Mouse (Mus musculus): ENCODE results near the gene Trim80. TPM values are rescaled to one million over a fixed set of nuclear protein-coding genes. Genes with fewer than 3 reads are reported as not detected.
"Not testable (repeated sequence)": the region's sequence is repeated elsewhere in the genome, so short reads cannot be mapped to it uniquely, and the experiment has no call there.

Trim80 gene
- polyA plus RNA-seq, 2 experiments from 2014 or later = not detected

DNA sequence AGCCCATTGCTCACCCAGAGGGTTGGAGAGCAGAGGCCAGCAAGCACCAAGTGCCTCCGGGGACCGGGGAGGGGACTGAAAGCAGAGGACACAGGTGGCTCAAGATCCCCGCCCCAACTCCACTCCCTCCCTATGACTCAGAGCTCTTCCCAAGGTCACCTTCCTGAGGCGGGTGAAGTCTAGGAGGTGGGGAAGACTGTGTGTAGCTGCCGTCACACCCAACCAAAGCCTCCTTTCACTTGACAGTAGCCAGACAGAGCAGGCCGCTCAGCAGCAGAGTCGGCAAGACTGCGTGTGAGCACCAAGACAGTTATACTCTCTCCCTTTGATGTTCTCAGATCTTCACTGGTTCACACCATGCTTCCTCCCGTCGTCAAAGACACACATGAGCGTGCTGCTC lies 23.1 kb downstream of the Trim80 start:
- ATAC-seq = peak; percentile 64

DNA sequence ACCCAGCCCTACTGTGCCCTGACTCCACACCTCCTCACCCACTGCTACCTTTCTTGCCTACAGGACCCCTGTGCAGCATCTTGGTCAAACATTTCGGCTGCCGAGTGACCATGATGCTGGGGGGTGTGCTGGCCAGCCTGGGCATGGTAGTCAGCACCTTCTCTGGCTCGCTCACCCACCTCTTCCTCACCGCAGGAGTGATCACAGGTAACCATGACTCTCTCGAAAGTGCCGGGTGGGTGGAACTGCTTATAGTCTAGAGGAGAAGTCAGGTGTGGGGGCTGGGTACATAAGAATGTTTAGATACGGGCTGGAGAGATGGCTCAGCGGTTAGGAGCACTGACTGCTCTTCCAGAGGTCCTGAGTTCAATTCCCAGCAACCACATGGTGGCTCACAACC lies 24.5 kb downstream of the Trim80 start:
- no peak for ATAC-seq

DNA sequence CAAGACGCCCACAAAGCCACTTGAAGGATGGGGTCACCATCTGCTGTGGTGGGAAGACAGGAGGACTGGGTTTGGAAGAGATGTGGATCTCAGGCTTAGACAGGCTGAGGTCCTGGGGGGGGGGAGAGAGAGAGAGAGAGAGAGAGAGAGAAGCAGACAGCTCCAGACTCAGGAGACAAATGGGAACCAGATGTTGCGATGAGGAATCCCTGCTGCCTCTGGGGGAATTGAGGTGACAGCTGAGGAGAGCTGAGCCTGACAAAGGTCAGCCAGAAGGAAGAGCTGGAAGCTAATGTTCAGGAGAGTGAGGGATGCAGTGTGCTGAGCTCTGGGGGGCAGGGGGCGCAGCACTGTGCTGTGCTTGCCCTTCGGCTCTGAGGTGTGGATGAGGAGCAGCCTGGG lies 26.9 kb downstream of the Trim80 start:
- ATAC-seq = no peak

DNA sequence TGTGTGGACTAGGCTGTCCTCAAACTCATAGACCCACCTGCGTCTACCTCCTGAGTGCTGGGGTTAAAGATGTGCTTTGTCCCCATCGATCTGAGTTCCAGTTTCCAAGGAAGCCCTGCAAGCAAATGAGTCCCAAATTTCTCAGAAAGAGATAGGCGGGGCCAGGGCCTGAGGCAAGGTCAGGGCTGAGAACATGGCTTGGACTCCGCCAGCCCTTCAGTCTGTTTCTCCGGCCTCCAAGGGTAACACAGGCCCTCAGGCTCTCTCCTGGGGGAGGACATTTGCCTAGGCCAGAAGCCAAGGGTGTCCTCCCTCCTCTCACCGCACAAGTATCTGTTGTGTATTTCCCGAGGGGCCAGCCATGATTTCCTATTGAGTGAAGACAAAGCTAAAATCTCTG lies 31.8 kb downstream of the Trim80 start:
- ATAC-seq = no peak

DNA sequence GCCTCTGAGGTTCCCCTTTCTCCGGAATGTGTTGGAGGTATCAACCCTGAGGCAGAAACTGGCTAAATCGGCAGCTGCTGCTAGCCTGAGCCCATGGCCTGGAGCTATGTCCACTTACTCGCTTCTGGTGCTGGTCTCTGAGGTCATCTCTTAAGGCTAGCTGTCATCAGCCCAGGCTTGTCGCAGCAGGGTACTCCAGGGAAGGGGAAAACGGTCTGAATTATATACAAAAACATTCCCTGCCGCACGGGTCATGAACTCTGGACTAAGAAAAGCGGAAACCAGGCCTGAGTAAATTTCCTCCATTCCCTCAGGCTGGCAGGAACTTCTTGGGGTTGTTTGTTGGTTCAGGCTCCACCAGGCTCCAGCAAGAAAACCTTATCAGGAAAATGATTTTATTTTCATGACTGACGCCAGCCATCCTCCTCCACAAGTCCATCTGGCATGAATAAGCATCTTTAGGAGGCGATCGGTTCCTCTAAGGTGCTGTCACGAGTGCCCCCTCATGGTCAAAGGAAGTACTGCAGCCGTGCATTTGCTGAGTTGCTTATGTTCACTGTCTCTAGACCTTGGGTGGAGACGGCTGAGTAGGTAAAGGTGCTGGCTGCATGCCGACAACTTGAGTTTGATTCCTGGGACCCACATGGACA lies 33.4 kb downstream of the Trim80 start:
- ATAC-seq = no peak

DNA sequence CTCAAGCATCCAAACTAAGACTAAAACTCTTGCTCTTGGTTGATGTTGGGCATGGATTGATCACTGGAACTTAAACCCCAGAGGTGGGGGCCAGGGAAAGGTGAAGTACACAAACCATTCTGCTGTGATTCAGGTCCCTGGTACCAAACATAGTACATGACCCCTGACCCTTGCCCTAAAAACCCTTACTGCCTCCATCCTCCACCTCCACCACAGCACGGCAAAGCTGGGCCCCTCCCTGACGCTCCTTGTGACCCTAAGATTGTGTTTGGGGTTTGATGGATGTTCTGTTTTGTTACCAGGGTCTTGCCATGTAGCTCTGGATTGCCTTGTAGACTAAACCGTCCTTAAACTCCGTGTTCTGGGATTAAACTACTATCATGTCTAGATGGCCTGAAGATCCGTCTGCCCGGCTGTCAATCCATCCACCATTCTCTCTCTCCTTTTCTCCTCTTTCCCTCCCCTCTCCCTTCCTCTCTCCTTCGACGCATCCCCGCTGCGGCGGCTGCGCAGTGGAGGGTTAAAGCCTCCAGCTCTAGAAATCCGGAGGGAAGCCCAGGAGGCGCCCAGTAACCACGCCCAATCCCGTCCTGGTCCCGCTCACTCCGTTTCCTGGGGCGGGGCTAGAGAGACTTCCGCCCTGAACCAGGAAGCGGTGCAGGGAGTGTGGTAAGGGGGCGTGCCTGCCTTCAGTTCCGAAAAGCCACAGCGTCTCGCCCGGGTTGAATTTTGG lies 34.8 kb downstream of the Trim80 start, which contains the start of gene Armc7:
Gene Armc7 (plus strand): TSS at position 643 of the 733 bp plus-strand sequence.
- peak; percentile 90 for ATAC-seq

DNA sequence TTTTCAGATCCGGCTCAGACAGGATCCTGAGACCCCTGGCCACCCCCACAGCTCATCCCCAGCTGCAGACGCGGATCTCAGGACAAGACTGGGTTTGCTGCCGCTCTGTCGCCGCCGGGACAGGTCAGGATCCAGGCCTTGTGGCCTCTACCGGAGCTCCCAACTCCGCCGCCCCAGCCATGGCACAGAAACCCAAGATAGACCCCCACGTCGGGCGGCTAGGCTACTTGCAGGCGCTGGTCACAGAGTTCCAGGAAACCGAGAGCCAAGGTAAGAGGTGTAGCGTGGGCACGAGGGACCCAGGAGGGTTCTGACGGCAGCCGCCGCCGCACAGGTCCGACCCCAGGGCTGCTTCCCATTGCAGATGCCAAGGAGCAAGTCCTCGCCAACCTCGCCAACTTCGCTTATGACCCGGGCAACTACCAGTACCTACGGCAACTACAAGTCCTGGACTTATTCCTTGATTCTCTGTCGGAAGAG lies 35.5 kb downstream of the Trim80 start:
- ATAC-seq = no peak

DNA sequence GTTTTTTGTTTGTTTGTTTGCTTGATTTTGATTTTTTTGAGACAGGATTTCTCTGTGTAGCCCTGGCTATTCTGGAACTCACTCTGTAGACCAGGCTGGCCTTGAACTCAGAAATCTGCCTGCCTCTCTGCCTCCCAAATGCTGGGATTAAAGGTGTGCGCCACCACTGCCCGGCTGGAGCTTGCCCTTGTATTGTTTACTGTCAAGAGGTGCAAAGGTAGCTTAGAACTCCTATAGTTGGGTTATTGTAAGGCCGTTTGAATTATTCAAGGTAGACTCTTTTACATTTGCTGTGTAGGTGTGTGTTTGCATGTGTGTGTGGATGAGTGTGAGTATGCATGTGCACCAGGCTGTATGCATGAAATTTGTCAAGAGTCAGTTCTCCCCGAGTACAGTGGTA lies 36.3 kb downstream of the Trim80 start:
- not testable (repeated sequence) for ATAC-seq

DNA sequence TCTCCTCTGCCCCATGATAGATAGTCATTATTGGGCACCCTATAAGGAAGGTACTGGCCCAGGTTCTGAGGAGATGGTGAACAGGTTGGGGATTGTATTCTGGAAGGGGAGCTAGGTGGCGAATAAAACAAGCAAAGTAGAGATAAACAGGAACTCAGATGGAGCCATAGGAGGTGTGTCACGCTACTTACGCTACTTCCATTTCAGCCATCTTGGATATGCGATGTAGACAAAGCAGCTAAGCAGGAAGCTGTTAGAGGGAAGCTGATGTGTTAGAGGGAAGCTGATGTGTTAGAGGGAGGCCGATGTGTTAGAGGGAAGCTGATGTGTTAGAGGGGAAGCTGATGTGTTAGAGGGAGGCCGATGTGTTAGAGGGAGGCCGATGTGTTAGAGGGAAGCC lies 37.0 kb downstream of the Trim80 start:
- ATAC-seq = peak; percentile 20

DNA sequence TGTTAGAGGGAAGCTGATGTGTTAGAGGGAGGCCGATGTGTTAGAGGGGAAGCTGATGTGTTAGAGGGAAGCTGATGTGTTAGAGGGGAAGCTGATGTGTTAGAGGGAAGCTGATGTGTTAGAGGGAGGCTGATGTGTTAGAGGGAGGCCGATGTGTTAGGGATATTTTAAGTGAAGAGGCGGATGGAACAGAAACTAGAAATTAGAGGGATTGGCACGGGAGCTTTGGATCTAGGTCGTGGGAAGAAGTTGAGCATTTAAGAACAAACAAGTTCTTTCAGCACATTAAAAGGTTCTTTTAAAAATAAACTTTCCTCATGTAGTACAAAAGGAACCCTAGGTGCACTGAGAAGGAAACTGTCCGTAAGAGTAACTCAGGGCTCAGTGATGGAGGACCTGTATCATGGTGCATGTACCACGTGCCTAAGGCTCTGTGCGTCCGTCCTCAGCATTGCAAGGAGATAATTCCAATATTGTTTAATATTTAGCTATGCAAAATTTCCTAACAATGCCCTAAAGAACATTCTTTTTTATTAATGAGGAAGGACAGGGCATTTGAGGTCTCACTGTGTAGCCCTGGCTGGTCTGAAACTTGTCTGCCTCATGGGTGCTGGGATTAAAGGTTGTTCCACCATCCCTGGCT lies 38.1 kb downstream of the Trim80 start:
- no peak for ATAC-seq

DNA sequence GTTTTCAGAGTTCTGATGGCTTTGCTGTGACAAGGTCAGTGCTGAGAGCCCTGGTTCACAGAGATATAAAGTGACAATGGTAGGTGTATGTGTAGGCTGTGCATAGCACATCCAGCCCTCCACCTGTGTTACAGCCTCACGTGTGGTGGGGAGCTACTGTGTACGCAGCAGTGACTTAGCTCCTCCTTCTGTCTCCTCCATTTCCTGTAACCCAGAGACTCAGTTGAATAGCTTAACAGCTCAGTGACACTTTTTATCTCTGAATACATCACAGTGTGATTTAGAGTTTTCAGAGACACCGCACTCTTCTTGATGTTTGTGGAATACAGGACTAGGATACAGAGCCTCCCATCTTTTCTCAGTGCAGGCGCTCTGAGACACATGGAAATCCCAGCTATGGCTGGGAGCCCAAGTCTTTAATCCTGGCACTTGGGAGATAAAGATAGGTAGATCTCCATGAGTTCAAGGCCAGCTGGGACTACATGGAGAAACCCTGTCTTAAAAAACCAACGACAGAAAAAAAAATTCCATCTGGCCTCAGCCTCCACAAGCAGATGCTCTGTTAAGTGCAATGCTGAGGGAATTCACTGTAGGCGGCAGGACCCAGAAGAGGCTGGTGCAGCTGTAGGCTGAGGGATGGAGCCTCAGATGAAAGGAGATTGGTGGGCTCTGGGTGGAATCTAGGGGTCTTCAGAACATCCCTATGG lies 41.4 kb downstream of the Trim80 start:
- peak; percentile 85 for ATAC-seq

DNA sequence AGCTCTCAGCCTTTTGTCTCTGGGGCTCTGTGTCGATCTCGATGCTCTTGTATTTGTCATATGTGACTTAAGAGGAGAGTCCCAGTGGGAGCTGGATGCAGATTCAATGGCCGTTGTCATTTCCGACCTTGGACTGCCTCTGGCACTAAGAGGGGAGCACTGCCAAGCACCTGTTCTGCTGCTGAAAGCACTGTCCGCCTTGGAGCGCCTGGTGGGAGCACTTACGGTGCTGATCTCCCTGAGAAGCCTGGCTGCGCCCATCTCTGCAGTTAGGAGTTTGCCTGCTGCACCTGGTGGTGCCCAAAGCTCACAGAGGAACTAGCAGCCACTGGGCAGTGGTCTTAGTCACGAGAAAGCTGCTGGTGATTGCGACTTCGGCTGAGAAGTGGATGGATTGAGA lies 42.9 kb downstream of the Trim80 start:
- no peak for ATAC-seq

DNA sequence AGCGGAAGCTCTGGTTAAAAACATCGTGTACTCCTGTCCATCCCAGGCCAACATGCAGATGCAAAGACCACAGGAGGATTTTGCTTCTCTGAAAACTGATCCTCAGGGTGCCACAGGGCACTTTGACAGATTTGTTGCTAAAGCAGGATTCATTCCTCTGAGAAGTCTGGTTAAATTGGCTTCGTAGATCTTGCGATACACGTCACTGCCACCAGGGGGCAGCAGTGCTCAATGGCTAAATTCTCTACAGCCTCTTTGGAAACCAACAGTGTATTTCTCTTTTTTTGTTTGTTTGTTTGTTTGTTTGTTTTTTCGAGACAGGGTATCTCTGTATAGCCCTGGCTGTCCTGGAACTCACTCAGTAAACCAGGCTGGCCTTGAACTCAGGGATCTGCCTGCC lies 43.4 kb downstream of the Trim80 start:
- peak; percentile 16 for ATAC-seq

DNA sequence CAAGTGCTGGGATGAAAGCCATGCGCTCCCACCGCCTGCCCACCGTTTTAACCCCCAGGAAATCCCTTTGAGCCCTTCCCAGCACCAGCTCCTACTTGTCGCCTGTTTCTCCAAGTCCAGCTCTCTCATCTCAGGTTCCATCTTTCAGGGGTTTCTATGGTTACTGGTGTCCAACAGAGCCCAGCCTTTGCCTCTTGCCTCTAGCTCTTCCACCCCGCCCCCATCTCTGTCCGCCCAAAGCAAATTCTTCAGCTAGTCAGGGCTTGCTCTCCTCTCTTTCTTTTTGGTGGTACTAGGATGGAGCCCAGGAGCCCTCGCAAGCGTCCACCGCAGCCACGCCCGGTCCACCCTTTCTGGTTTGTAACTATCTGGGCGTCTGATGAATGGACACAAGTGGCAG lies 44.8 kb downstream of the Trim80 start:
- no peak for ATAC-seq

DNA sequence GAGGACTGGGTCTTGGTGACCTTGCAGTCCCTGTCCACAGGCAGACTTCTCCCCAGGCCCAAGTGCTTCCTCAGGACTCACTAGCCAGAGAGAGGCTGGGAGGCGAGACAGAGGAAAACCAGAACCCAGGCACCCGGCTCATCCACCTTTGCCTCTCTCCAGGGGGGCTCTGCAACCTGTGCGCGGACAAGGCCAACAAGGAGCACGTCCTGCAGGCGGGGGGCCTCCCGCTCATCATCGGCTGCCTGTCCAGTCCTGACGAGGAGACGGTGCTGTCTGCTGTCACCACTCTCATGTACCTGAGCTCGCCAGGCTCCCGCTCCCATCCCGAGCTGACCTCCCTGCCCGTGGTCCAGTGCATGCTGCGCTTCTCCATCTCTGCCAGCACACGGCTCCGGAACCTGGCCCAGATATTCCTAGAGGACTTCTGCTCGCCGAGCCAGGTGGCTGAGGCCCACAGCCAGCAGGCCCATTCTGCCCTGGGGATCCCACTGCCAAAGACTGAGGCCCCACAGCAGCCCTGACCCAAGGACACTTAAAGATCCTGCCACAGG lies 48.3 kb downstream of the Trim80 start:
- no peak for ATAC-seq

DNA sequence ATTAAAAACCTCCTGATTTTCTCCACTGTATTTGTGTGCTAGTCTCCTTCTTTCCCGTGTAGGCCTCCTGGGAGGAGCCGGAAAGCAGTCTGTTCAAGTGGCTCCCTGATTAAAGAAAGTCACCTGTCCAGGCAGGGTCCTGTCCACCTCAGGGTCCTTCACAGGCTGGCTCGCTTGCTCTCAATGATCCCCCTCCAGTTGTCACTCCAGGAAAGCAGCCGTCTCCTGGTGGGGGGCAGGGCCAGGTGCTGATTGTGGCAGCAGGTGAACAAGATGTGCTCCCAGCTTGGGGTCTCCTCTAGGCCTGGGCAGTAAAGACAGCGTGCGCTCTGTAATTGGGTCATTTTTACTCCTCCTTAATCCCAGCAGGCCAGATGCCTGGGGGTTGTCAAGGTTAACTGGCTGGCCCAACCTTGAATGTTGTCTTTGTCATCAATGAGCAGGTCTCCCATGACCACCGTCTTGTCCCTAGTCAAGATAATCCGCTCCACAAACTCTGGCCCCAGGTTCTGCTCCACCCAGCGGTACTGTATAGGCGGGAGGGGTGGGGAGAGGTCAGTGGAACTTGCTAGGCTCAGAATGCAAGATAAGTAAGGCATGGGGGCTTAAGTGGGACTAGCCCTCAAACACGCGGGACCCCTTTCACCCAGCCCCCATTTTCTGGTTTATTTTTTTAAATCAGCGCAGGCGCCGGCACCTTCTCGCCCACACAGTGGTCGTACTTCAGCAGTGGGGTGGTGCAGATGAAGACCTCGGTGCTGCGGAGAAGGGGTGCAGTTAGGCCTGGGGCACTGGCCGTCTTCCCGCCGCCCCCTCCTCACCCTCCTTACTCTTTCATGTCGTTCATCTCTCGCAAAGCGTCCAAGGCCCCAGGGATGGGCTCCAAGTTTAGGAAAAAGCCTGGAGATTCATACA lies 50.4 kb downstream of the Trim80 start:
- no peak for ATAC-seq

DNA sequence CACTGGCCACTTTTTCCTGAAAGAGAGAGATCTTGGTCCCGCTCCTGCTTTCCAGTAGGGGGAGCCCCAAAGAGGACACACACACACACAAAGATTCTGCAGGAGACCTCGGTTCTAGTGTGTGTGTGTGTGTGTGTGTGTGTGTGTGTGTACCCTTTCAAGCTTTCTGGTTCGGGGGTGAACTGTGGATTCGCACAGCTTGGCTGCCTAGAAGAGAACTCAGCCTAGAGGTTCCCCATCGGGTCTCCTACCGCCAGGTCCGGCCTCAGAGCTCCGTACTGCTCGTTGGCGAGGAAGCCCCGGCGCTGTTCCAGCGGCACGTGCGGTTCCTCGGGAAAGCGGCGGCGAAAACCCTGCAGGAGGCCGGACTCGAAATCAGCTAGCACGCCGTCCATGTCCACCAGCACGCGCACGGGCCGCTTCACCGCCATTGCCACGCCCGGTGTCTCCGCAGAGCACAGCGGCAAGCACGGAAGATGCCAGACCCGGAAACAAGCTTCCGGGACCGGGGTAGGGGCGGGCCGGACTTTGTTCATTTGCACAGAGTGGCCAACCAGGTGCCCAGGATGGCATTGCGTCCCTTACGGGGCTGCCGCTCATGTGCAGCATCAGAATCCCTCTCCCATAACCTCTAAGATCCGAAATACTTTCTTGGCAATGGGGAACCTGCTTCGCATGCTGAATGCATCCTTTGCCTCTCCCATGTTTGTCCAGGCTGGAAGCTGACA lies 51.2 kb downstream of the Trim80 start, which contains the start of gene Nt5c:
Gene Nt5c (minus strand): TSS at position 507 of the 728 bp plus-strand sequence.
- ATAC-seq = peak; percentile 99

DNA sequence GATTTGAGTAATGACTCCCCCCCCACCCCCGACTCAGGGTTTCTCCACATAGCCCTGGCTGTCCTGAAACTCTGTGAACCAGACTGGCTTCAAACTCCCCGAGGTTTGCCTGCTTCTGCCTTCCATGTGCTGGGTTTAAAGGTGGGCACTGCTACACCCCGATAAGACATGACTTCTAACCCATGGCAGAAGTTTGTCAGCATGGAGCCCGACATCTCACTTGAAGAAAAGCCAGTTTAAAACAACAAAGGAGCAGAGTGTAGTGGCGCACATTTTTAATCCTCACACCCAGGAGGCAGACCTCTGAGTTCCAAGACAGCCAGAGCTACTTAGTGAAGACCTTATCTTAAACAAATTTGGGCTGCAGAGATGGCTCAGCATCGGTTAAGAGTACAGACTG lies 52.0 kb downstream of the Trim80 start:
- no peak for ATAC-seq

DNA sequence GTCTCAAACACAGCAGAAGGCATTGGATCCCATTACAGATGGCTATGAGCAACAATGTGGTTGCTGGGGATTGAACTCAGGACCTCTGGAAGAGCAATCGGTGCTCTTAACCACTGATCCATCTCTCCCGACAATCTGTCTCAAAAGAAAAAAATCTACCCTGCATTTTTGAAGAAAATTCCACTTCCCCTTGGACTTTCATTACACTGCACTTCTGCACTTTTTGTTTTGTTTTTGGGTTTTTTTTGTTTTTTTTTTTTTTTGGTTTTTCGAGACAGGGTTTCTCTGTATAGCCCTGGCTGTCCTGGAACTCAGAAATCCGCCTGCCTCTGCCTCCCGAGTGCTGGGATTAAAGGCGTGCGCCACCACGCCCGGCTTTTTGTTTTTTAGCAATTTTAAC lies 56.2 kb downstream of the Trim80 start:
- ATAC-seq = not testable (repeated sequence)

Data from activated CD4-positive, CD25-positive, alpha-beta regulatory T cell, adult 4 months (primary cell).